9 mouse cellular contexts compared by ENCODE assay signal in genomic region chr7:49601191-49601975, GRCm38 (mm10). TPM values are rescaled to one million over a fixed set of nuclear protein-coding genes. Genes with fewer than 3 reads are reported as not detected.
A peak's percentile ranks its signal among the peaks of the same experiment; 100 is the strongest.
DNase-seq lines count a peak whose midpoint lies in the region; ATAC-seq and TF ChIP-seq lines count a peak whose summit lies in the region.
"Had no signal": no experiment of that assay in that cellular context is flagged by ENCODE, and none has a peak within 500 bp of the region (broad histone marks: within the 10 kb centered on the region; RNA-seq: fewer than 3 reads in every experiment).

No protein-coding gene starts in this region.

- TF ChIP-seq CTCF in forebrain, postnatal 0 days (IDR thresholded peaks at IDR 0.05; ENCODE audit: low read depth), result peak; percentile 86
- peak; percentile 77; the same call in 1 of the 2 replicates for TF ChIP-seq CTCF in small intestine, adult 2 months (IDR thresholded peaks at IDR 0.05; ENCODE audit: extremely low read depth, insufficient read length, insufficient replicate concordance, low read depth, low read length)

- ATAC-seq in forebrain, postnatal 0 days, result peak; percentile 71
- ATAC-seq in midbrain, embryonic 11.5 days (ENCODE audit: low FRiP score), result peak; percentile 68; the same call in 1 of the 2 replicates
- no peak for ATAC-seq in erythroid progenitor cell, adult 5-6 weeks (replicated peaks; ENCODE audit: low FRiP score, poor library complexity, severe bottlenecking)

- DNase-seq in T-cell, adult 2 months (ENCODE audit: low spot score), result peak; percentile 70
- DNase-seq in cerebellum, adult 11-12 months, result peak; percentile 56
- peak; percentile 75 for DNase-seq in forebrain, postnatal 0 days
- DNase-seq in induced T-regulatory cell, adult 2 months (ENCODE audit: low read depth), result peak; percentile 88
- peak; percentile 65 to 90 for DNase-seq in left cerebral cortex, postnatal 10 days (ENCODE audit: extremely low spot score in 1 of 2, low spot score in 2 of 2)
- peak; percentile 90 for DNase-seq in midbrain, embryonic 11.5 days (ENCODE audit: low spot score, missing footprints)

- no peak for TF ChIP-seq POLR2A in small intestine, adult 2 months (IDR thresholded peaks at IDR 0.05; ENCODE audit: low read depth, low read length)

- no peak overlapping the region for H3K27ac ChIP-seq in forebrain, postnatal 0 days (ENCODE audit: low read depth, low read length)
- no peak overlapping the region for H3K27ac ChIP-seq in midbrain, embryonic 11.5 days (ENCODE audit: low read depth, low read length)
- H3K27ac ChIP-seq in small intestine, adult 2 months (ENCODE audit: insufficient read depth, low read depth, low read length), result peak overlapping the region; percentile 28; the same call in 1 of the 2 replicates

- no peak overlapping the region for H3K4me2 ChIP-seq in forebrain, postnatal 0 days (ENCODE audit: low read depth)
- H3K4me2 ChIP-seq in midbrain, embryonic 11.5 days, result no peak overlapping the region

- no peaks in the 10 kb centered on the region for H3K27me3 ChIP-seq in forebrain, postnatal 0 days (ENCODE audit: insufficient read depth, low read length)
- no peaks in the 10 kb centered on the region for H3K27me3 ChIP-seq in midbrain, embryonic 11.5 days (ENCODE audit: control insufficient read depth, insufficient read depth, low read length)
- no peaks in the 10 kb centered on the region for H3K27me3 ChIP-seq in small intestine, adult 2 months (ENCODE audit: control insufficient read depth, insufficient read depth, low read length)

- intact Hi-C loops in left cerebral cortex, postnatal 10 days (cut with DNase I), result loop anchor here (5.0 kb wide), 1 partner anchor 134 kb away; no protein-coding TSS in a partner anchor

- WGBS in forebrain, postnatal 0 days, result 53% methylated on average over 13 of the region's 13 CpGs
- 60% methylated on average over 13 of the region's 13 CpGs for WGBS in midbrain, embryonic 11.5 days
- 43% methylated on average over 13 of the region's 13 CpGs for WGBS in small intestine, adult 2 months

- no peak overlapping the region for H3K4me3 ChIP-seq in forebrain, postnatal 0 days (ENCODE audit: low read depth, low read length)
- H3K4me3 ChIP-seq in midbrain, embryonic 11.5 days (ENCODE audit: low read depth, low read length), result no peak overlapping the region
- H3K4me3 ChIP-seq in small intestine, adult 2 months (ENCODE audit: low read depth, low read length), result no peak overlapping the region

- H3K9me3 ChIP-seq in forebrain, postnatal 0 days (ENCODE audit: low read length), result no peaks in the 10 kb centered on the region
- no peaks in the 10 kb centered on the region for H3K9me3 ChIP-seq in midbrain, embryonic 11.5 days (ENCODE audit: control insufficient read depth, low read length)

- no peaks in the 10 kb centered on the region for H3K4me1 ChIP-seq in forebrain, postnatal 0 days (ENCODE audit: insufficient read depth)
- H3K4me1 ChIP-seq in midbrain, embryonic 11.5 days (ENCODE audit: control insufficient read depth, insufficient read depth, low read length), result no peaks in the 10 kb centered on the region
- H3K4me1 ChIP-seq in small intestine, adult 2 months (ENCODE audit: control insufficient read depth, insufficient read depth, insufficient read length, low read length), result no peaks in the 10 kb centered on the region

- peaks cover 63% of the 10 kb centered on the region for H3K36me3 ChIP-seq in forebrain, postnatal 0 days (ENCODE audit: insufficient read depth)
- H3K36me3 ChIP-seq in midbrain, embryonic 11.5 days (ENCODE audit: control insufficient read depth, insufficient read depth, low read length), result no peaks in the 10 kb centered on the region; the same call in 1 of the 2 replicates
- H3K36me3 ChIP-seq in small intestine, adult 2 months (ENCODE audit: control insufficient read depth, insufficient read depth, low read length), result peaks cover 6% of the 10 kb centered on the region

- no peak overlapping the region for H3K9ac ChIP-seq in forebrain, postnatal 0 days
- H3K9ac ChIP-seq in midbrain, embryonic 11.5 days (ENCODE audit: low read length), result no peak overlapping the region

RNA-seq across cellular contexts. Expression of gene Dbx1, which starts 35.3 kb away (rescaled TPM):
- 0.08 and 0.33 TPM in 2 replicates for total RNA-seq in forebrain, postnatal 0 days (2014; rRNA removed)
- 0.15 and 0.61 TPM in 2 replicates for polyA plus RNA-seq in forebrain, postnatal 0 days (2015; fragmentation: Nextera tagmentation; extraction: Ambion mirVana)
- not detected for total RNA-seq in left cerebral cortex, postnatal 10 days (2021)
- polyA plus RNA-seq in midbrain, embryonic 11.5 days (2014; fragmentation: Nextera tagmentation; extraction: Ambion mirVana), result 168 and 182 TPM in 2 replicates
- not detected in 2 replicates for polyA plus RNA-seq in small intestine, adult 2 months (2012; rRNA removed)
- total RNA-seq in erythroid progenitor cell, adult 5-6 weeks (2015; ENCODE audit: low replicate concordance), result not detected in 2 replicates
- total RNA-seq in erythroid progenitor cell, adult 5-6 weeks (2017; ENCODE audit: low replicate concordance), result not detected in 2 replicates
- polyA plus RNA-seq: stomach, embryonic 14.5 days had no signal
